Mouse (Mus musculus) megakaryocyte, adult 5-6 weeks (primary cell): ENCODE results near the gene Map3k11. TPM values are rescaled to one million over a fixed set of nuclear protein-coding genes. Genes with fewer than 3 reads are reported as not detected.

Experiments
- ATAC-seq: 2 replicates; pipeline ENCODE4 v1.8.0; 2016; ENCODE audit warnings: mild to moderate bottlenecking, inconsistent platforms; ENCODE audit not compliant: poor library complexity, severe bottlenecking
- total RNA-seq, 2 experiments: library from RNA; stranded (forward) in 1 of 2; stranded (reverse) in 1 of 2; fragments of 153-499, 151-499 nt in 1 of 2; fragments of 221-1000, 200-1000 nt in 1 of 2; gene quantifications; 2 replicates each; pipeline versions ENCODE4 v1.2.3 to v1.2.4; 2015 to 2017

The Map3k11 gene
- total RNA-seq (2015): 30.3 and 35.3 TPM in 2 replicates
- total RNA-seq (2017): 39.8 and 50.8 TPM in 2 replicates

DNA sequence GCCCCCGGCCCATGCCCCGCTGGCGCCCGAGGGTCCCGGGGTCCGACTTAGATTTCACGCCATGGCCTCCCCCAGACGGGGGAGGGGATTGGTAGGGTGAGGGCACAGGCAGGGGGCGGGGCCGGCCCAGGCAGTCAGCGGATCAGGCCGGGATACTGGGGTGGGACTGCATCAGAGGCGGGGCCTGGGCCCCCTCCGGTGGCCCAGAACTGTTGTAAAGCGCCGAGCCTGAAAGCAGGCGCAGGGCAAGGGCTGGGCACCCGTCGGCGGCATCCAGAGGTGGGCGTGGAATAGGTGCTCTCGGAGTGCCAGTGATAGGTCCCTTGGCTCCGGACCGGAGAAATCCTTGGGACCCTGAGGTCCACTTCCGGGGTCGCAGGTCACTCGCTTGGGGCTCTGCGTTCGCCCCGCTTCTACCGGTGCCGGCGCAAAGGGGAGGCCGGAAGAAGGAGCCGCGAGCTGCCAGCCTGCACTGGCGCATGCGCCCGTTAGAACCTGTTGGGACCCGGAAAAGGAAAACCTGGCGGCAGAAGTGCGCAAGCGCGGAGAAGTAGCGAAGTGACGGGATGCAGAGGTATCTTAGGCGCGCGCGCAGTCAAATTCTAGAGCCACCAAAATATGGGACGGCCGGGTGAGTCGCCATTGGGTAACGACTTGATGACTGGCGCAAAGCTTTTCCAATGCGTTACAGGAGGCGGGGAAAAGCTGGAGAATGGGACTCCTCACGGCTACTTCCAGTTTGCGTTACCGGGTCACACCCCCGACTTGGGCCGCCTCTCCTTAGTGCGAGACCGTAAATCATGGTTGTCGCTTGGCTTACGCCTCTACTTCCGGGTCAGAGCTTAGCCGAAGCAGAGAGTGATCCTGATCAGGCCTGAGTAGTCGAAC is at the start of gene Map3k11, which contains the start of gene Pcnx3:
Map3k11 (plus strand) TSS at position 543 of the 888 bp plus-strand sequence.
Pcnx3 (minus strand) TSS at position 709 of the 888 bp plus-strand sequence.
- ATAC-seq: peak; percentile 71

DNA sequence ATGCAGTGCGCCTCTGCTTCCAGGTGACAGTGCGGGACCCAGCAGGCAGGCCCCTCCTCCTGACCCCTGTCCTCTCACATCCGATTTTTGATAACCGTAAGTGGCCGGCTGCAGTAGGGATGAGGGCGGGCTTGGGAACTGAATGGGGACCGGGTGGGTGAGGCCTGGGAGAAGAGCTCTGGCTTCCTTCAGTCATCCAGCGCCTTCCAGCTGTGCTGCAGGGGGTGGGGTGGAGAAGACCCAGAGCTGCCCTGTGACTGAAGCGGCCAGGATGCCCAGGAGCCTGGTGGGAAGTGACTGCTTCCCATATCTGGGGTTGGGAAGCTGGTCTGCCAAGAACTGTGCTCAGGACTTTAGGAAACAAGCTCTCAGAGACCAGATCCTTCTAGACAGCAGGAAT is 48.2 kb upstream of the Map3k11 start:
- ATAC-seq: no peak

DNA sequence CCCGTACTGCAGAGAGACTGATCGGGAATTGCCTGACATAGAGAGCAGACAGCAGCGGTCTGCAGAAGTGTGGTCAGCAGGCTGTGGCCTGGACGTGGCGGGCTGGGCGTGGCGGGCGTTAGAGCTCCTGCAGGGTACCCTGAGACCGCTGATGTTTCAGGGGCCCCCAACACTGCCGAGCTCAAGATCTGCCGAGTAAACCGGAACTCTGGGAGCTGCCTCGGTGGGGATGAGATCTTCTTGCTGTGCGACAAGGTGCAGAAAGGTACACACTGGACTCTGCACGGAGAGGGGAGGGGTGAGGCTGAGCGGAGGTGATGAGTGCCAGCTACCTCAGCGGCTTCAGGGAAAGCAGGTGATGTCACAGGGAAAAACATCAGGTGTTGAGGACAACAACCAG is 47.5 kb upstream of the Map3k11 start:
- ATAC-seq: no peak

DNA sequence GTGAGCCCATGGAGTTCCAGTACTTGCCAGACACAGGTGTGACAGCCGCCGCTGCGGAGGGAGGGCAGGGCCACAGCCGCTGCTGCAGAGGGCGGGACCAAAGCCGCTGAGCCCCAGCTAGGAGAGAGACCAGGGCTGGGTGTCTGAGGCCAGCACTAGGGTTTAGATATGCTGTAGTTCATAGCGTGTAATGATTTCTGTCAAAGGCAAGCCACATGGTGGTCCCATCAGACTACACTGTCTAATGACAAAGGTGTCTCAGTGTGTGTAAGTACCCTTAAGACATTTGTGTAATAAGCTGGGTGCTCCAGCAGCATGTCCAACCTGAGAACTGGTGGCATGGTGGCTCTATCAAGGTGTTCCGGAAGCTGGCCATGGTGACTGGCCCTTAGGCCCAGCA is 46.9 kb upstream of the Map3k11 start:
- no peak for ATAC-seq

DNA sequence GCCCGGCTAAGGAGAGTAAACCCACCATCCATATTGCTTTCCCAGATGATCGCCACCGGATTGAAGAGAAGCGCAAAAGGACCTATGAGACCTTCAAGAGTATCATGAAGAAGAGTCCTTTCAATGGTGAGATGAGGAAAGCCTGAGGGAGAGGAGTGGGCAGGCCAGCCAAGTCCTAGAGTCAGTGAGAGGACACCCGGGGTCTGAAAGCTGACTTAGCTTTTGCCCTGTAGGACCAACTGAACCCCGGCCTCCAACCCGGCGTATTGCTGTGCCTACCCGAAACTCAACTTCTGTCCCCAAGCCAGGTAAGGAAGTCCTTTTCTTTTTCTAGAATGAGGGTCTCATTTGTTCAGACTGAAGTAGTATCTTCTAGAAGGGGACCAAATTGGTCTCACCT is 43.3 kb upstream of the Map3k11 start:
- ATAC-seq: no peak

DNA sequence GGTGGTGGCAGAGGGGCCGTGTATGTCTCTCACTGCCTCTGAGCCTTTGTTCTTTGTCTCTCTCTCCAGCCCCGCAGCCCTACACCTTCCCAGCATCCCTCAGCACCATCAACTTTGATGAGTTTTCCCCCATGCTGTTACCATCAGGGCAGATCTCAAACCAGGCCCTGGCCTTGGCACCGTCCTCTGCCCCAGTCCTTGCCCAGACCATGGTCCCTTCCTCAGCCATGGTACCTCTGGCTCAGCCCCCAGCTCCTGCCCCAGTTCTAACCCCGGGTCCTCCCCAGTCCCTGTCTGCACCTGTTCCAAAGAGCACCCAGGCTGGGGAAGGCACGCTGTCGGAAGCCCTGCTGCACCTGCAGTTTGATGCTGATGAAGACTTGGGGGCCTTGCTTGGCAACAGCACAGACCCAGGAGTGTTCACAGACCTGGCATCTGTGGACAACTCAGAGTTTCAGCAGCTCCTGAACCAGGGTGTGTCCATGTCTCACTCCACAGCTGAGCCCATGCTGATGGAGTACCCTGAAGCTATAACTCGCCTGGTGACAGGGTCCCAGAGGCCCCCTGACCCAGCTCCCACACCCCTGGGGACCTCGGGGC is 41.7 kb upstream of the Map3k11 start:
- no peak for ATAC-seq

DNA sequence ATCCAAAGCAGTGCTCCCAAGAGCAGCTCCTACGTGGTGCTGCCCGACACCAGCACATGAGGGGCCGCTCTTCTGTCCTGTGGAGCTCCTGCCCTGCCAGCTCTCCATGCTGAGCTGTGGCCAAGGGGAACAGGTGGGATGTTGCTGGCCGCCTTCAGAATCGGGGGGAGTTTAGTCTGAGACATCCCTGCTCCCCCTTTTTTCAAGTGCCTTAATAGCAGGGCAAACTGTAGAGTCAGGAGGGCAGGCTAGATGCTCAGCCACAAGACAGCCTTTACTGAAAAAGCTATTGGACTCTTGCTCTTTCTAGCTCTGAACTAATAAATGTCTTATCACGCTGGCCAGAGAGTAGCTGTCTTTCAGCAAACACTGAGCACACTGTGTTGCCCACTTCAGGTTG is 40.8 kb upstream of the Map3k11 start:
- no peak for ATAC-seq

DNA sequence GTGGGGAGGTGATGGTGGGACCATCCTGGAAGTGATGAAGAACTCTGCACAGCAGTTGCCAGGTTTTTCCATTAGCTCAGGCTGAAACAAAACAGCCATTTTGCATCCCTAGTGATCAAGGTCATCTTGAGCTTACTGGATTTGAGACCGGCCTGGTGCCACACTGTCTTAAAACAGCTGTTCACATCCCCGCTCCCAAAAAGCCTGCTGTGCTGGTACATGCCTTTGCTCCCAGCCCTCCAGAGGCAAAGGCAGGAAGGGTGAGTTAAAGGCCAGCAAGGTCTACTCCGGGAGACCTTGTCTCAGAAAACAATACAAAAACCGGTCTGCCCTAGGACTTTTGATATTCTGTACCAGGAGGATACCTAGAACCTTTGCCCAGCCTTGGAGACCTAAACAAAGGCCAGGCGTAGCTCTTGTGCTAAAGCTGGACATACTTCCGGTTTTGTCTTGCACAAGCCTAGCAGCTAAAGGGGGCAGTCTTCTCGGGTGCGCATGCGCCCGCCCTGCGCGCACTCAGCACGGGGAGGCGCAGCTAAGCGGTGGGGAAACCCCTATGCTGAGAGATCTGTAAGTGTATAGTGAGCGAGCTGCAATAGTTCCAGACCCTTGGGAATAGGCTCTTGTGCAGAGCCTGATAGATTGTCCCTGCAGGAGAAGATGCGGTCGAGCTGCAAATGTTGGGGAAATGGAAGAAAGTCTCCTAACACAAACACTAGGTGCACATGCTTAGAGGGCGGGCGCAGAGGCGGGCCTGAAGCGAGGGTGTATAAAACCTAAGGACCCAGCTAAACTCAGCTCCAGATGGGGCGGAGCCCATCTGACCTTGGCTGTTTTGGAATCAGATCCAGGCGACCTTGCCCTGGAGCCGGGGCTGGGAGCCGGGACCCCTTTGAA is 39.9 kb upstream of the Map3k11 start:
- ATAC-seq: peak; percentile 86

DNA sequence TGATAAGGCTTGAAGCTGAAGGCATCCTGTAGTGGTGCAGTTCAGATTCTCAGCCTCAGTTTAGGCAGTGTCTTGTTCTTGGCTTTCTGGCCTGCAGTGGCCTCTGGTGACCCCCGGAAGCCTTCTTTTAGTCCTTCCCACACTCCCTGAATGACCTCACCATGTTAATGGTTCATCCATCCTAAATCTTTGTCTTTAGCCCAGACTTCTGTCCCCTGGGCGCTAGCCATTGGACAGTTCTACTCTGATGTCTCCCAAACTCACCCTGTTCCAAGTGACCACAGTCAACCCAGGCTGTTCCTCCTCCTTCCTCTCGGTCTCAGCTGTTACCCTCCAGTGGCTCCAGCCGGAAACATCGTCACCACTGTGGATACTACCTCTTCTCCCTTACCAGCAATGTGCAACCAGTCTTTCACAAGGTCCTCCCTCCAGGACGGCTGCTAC is 39.2 kb upstream of the Map3k11 start:
- peak; percentile 73 for ATAC-seq

DNA sequence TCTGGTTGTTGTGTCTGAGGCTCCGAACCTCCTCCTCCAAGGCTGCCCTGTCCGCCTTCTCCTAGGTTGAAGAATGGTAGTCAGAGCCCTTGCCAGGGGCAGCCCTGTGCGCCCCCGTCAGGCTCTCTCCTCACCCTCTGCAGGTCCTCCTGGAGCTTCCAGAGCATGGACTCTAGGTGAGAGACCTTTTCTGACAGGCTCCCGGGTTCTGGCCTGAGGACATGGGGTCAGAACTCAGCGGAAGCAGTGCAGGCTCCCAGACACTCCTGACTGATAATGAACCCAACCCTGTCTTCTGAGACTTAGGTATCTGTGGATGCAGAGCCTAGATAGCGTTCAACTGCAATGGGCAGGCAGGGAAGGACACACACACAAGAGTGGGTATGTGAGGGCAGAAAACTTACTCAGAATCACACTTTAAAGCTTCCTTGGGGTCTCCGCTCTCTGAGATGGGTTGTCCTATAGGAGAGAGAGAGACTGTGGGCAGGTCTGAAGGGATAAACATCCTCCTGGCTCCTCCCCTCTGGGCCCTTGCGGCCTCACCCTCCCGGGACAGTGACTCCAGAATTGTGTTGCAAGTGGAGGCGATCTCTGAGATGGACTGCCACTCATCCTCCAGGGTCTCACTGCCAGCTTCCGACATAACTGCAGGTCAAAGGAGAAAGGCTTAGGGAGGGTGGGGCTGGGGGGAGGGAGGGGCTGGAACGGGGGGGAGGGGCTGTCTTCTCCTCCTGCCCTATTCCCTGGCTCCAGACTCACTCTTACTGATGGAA is 36.9 kb upstream of the Map3k11 start:
- no peak for ATAC-seq

DNA sequence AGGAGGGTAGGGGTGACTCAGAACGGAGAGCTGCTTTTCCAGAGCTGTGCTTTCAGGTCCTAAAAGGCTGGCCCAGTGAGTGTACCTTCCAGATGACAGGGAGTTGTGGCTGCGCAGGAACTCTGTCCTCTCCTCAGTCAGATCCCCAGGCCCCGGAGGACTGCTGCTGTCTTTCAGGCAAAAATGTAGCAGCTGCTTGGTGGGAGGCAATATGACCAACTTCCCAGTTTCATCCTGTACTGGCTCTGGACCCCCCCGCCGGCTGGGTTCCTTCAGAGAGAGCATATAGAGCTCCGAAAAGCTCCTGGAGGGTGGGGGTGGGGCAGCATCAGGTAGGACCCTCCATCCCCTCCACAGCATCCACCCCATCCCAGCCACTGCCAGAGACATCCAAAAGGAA is 36.0 kb upstream of the Map3k11 start:
- ATAC-seq: no peak

DNA sequence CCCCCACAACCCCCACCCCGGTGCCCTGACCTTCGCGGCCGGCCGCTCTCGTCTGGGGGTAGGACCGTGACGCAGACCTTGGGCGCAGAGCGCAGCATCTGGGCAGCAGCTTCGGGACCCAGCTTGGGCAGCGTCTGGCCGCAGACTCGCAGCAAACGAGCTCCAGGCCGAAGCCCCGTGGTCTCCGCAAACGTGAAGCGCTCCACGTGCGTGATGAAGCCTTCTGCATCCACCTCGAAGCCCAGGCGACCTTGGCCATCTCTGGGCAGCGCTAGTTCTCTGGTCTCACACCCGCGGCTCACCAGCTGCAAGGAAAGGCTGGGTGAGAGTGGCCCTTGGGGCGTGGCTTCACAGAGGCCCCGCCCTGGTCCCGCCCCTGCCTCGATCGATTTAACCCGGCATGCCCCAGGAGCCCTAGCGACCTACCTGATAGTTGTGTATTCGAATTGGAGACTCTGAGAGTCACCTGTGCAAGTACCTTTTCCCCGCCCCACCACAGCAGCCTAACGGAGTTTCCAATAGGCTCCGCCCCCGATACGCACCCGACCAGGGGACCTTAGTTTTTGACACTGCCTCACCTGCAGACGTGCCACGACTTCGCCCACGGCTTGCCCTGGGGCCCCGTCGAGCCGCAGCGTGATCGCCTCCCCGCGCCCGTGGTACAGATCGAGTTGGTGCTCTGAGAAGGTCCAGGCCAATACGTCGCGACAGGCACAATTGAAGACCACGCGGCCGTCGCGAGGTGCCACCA is 34.4 kb upstream of the Map3k11 start:
- ATAC-seq: no peak

DNA sequence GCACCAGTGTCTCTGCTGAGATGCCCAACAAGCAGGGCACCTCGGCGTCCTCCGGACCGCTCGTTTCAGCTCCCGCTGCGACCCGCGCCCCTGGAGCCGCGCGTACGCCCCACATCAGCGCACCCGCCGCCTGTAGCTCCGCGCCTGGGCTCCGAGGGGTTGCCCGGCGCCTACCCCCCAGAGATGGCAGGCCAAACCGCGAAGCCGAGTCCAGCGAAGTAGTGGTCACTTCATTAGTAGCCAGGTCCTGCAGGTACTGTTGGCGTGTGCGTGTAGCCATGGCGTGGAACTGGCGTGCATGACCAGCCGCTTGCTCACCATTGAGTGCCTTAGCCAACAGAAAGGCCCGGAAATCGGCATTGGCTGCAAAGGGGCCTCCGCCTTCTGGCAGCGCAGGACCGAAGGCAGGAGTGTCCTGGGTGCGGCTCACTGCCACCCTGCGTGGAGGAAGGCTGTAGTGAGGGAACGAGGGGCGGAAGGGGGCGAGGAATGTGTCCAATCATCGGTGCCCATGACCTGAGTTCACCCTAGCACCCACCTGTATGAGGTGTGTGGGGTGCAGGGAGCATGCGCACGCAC is 33.7 kb upstream of the Map3k11 start:
- ATAC-seq: no peak

DNA sequence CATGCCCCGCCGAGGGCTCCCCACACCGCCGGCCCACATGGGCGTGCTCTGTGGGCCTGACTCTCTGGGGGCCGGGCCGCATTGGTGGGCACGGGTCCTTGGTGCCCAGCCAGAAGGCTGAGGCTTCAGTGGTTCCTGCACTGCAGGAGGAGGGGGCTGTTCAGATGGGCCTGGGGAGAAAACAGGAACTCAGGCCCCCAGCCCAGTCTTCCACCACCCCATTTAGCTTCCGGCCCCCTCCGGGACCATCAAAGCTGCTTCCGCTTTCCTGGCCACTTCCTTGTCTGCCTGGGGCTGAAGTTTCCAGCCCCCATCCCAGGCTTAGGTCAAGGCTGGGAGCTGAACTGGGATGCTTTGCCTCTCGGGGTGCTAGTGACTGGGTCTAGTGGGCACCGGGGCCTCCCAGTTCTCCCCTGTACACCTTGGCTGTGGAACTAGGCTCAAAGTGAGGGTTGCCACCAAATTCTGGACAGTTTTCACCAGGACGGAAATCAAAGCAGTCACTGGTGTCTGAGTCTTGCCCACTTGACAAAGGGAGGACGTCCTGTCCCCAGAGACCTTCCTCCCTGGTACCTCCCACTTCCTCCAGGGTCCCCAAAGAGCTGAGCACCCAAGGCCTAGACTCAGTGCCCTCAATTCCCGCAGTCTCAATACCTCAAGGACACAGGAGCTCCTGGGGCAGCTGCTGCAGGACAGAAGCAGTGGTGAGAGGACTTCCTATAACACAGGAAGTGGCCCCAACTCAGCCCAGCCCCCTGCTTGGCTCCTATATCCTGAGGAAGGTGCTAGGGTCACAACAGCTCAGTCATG is 27.4 kb upstream of the Map3k11 start:
- peak; percentile 70 for ATAC-seq

DNA sequence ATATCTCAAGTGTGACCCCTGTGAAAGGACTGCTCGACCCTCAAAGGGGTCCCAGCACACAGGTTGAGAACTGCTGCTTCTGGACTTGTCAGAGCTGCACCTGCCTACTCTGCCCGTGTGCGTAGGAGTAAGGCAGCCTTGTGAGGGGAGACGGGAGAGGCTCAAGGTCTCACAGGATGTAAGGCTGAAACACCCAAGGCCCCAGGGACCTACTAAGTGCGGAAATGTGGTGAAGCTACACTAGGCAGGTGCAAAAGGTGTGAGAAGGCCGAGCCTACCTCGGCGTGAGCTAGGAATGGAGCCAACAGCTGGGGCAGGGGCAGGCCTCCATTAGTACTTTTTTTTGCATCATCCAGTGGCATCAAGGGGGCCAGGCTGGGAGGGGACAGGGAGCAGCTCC is 26.2 kb upstream of the Map3k11 start:
- no peak for ATAC-seq

DNA sequence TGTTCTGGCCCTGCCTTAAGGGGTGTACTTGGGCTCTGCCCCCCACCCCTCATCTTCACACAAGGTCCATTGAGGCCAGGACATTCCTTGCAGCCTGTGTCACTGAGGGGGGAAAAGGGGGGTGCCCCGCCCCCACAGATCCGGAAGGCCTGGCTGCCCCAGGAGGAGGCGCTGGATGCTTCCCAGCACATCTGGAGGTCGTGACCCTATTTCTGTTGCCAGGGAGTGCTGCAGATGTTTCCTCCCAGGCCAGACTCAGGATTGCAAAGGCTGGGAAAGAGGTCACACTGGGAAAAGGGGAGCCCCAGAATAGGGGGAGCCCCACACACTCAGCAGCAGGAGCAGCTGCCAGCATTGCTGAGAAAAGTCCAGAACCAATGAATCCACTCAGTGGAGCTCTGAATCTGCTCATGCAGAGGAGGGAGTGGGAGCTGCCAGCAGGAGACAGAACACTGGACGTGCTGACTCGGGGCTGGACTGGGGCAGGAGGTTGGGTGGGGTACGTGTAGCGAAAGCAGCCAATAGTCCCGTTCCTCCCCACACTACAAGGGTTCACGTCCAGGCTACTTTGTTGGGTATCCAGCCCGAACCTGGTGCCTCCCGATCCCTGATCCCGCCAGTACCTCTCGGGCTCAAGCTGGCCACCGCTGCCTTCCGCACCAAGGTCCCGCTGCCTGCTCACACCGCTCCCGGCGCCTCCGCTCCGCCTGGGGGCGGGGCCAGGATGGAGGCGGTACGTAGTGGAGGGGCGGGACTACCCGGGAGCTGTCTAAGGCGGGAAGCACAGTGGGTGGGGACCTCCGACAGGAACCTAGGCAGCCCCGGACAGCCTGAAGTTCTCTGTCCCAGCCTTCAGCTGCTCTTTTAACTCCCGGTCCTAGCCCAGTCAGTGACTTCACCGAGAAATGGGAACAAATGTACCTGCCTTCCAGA is 25.3 kb upstream of the Map3k11 start, which contains the start of gene Sipa1:
Sipa1 (minus strand) TSS at position 727 of the 933 bp plus-strand sequence.
- peak; percentile 86 for ATAC-seq

DNA sequence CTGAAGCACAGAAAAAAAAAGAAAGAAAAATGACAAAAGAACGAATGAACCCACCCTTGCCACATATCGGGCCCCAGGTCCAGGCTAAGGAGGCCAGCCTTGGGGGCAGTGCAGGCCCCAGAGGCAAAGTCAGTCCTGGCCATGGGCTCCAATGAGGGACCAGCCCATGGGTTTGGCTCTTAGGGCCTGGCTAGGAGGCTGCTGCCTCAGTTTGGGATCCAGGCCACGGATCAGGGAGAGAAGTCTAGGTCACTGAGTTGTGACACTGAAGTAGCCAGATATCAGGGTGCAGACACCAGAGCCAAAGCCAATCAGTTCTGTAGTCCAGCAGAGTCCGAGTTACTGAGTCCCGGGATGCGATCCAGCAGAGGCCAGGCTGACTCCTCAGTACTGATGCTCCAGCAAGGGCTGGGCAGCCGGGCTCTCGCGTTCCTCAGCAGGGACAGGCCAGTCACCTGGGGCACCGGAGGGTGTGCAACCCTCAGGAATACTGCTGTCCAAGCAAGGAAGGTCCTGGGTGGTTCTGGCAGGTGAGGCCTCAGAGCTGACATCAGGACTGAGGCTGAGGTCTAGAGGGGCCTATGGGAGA is 23.8 kb upstream of the Map3k11 start:
- no peak for ATAC-seq
